Mouse (Mus musculus): Measurements from ENCODE around the gene Syvn1. TPM values are rescaled to one million over a fixed set of nuclear protein-coding genes. Genes with fewer than 3 reads are reported as not detected.

The Syvn1 gene
- total and polyA plus RNA-seq, 3 experiments: 14.3 to 55.0 TPM; not detected in 1

GRCm38 (mm10) chr19:6085417-6085879 lies 39.1 kb downstream of the Syvn1 start (continued):
- TF ChIP-seq TCF12 (IDR thresholded peaks at IDR 0.05; ENCODE audit: low read depth, low read length) (no peak), RAD21 (IDR thresholded peaks at IDR 0.05; ENCODE audit: low read depth, low read length) (no peak), MYC (IDR thresholded peaks at IDR 0.05; ENCODE audit: low read depth, low read length) (no peak), SIN3A (IDR thresholded peaks at IDR 0.05; ENCODE audit: low read length) (peak; percentile 66; the same call in 1 of the 2 replicates), CHD1 (IDR thresholded peaks at IDR 0.05; ENCODE audit: low read depth, low read length) (no peak), MYB (IDR thresholded peaks at IDR 0.05; ENCODE audit: low read depth, low read length) (0 out of 2 replicates have a peak, but pooled peaks have one; percentile 23), ZC3H11A (IDR thresholded peaks at IDR 0.05; ENCODE audit: low read depth, low read length) (no peak), CHD2 (IDR thresholded peaks at IDR 0.05; ENCODE audit: low read length) (peak; percentile 41; the same call in 1 of the 2 replicates), ETS1 (IDR thresholded peaks at IDR 0.05; ENCODE audit: low read depth, low read length) (no peak), MEF2A (IDR thresholded peaks at IDR 0.05; ENCODE audit: extremely low read depth, insufficient replicate concordance, low read depth, low read length, poor library complexity, severe bottlenecking) (no peak), TBP (IDR thresholded peaks at IDR 0.05; ENCODE audit: low read depth, low read length) (0 out of 2 replicates have a peak, but pooled peaks have one; percentile 20), ZMIZ1 (IDR thresholded peaks at IDR 0.05; ENCODE audit: low read depth, low read length) (no peak)

DNA sequence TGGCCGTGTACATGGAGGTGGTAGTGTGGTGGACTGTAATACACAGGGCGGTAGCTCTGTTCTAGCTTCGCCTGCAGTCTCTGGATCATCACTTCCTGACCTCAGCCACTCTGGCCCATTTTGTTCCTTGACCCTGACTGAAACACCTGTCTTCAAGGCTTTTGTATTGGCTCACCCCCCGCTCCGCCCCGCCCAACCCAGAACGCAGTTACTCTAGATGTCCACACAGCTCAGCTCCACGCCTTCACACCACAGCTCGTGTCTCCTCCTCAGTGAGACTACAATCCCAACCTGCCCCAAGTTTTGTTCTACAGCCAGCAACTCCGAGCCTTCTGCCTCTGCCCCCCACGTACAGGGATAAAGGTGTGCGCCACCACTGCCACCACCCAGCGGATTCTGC lies 42.5 kb downstream of the Syvn1 start:
- Histone ChIP-seq H3K27ac (ENCODE audit: control insufficient read depth, low read depth, low read length) (no peak overlapping the region), H3K9ac (ENCODE audit: control insufficient read depth, low read depth, low read length, poor library complexity, severe bottlenecking) (no peak overlapping the region), H3K4me1 (ENCODE audit: control insufficient read depth in 1 of 2, insufficient read depth in 2 of 2, low read length in 2 of 2) (peaks cover 0 to 2% of the 10 kb centered on the region in 2 experiments; a peak in 2 of 4 replicates), H3K9me3 (replicated peaks; ENCODE audit: insufficient read depth, low read length) (no peaks in the 10 kb centered on the region), H3K36me3 (ENCODE audit: control insufficient read depth in 1 of 2, insufficient read depth in 2 of 2, low read length in 2 of 2) (peaks cover 0 to 24% of the 10 kb centered on the region in 2 experiments), H3K4me3 (ENCODE audit: control insufficient read depth in 1 of 2, insufficient read depth in 1 of 2, low read depth in 2 of 2, low read length in 2 of 2) (no peak overlapping the region), H3K79me2 (ENCODE audit: control insufficient read depth, insufficient read depth, low read length, poor library complexity) (peaks cover 30% of the 10 kb centered on the region), H3K27me3 (ENCODE audit: control insufficient read depth in 1 of 2, insufficient read depth in 2 of 2, low read length in 2 of 2) (no peaks in the 10 kb centered on the region)
- TF ChIP-seq USF1 (IDR thresholded peaks at IDR 0.05; ENCODE audit: low read depth, low read length) (no peak), MYB (IDR thresholded peaks at IDR 0.05; ENCODE audit: low read depth, low read length) (no peak), POLR2AphosphoS5 (IDR thresholded peaks at IDR 0.05; ENCODE audit: borderline replicate concordance, low read depth, low read length) (no peak), ZMIZ1 (IDR thresholded peaks at IDR 0.05; ENCODE audit: low read depth, low read length) (no peak), BHLHE40 (IDR thresholded peaks at IDR 0.05; ENCODE audit: borderline replicate concordance, low read depth, low read length) (no peak), SMC3 (IDR thresholded peaks at IDR 0.05; ENCODE audit: low read depth, low read length) (no peak), HCFC1 (IDR thresholded peaks at IDR 0.05; ENCODE audit: low read depth, low read length) (no peak)
- no peak for DNase-seq (ENCODE audit: low read depth, low spot score)

DNA sequence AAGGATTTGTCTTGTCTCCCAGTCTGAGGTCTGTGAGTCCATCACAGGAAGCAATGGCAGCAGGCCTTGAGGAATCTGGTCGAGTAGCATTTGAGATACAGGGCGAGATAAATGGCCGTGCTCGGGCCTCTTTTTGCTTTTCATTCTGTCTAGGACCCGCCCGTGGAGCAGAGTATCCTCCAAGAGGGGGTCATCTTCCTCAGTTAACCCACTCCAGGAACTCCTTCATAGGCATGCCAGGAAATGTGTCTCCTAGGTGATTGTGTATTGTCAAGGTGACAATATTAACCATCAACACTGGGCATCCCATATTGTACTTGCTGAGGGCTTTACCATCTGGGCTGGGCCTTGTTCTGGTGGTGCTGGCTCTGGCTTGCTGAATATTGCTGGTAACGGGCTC lies 47.7 kb downstream of the Syvn1 start, which contains the start of gene AC131692.1:
TSS of gene AC131692.1 (plus strand) at position 301 of the 400 bp plus-strand sequence.
- Histone ChIP-seq H3K9ac (ENCODE audit: control insufficient read depth, low read depth, low read length, poor library complexity, severe bottlenecking) (no peak within 1 kb of the TSS), H3K27me3 (ENCODE audit: control insufficient read depth in 1 of 2, insufficient read depth in 2 of 2, low read length in 2 of 2) (no peaks in the 10 kb centered on the region), H3K36me3 (ENCODE audit: control insufficient read depth in 1 of 2, insufficient read depth in 2 of 2, low read length in 2 of 2) (peaks cover 0 to 15% of the 10 kb centered on the region in 2 experiments; a peak in 2 of 4 replicates), H3K27ac (ENCODE audit: control insufficient read depth, low read depth, low read length) (no peak within 1 kb of the TSS), H3K4me3 (ENCODE audit: control insufficient read depth in 1 of 2, insufficient read depth in 1 of 2, low read depth in 2 of 2, low read length in 2 of 2) (no peak within 1 kb of the TSS), H3K79me2 (ENCODE audit: control insufficient read depth, insufficient read depth, low read length, poor library complexity) (peaks cover 1% of the 10 kb centered on the region; the same call in 1 of the 2 replicates), H3K9me3 (replicated peaks; ENCODE audit: insufficient read depth, low read length) (no peaks in the 10 kb centered on the region), H3K4me1 (ENCODE audit: control insufficient read depth in 1 of 2, insufficient read depth in 2 of 2, low read length in 2 of 2) (no peaks in the 10 kb centered on the region)
- TF ChIP-seq ETS1 (IDR thresholded peaks at IDR 0.05; ENCODE audit: low read depth, low read length): no peak
- no peak for TF ChIP-seq JUND (IDR thresholded peaks at IDR 0.05; ENCODE audit: low read depth, low read length)
- TF ChIP-seq CTCF (IDR thresholded peaks at IDR 0.05 in 2 of 3, conservative IDR thresholded peaks at IDR 0.05 in 1 of 3; ENCODE audit: control insufficient read depth in 1 of 3, insufficient read depth in 1 of 3, low read depth in 2 of 3, low read length in 3 of 3, poor library complexity in 1 of 3, severe bottlenecking in 1 of 3): no peak
- TF ChIP-seq ZMIZ1 (IDR thresholded peaks at IDR 0.05; ENCODE audit: low read depth, low read length): no peak
- TF ChIP-seq USF1 (IDR thresholded peaks at IDR 0.05; ENCODE audit: low read depth, low read length): no peak
- no peak for DNase-seq (ENCODE audit: low read depth, low spot score)
